Mouse (Mus musculus): ENCODE results near the gene Asz1.

The Asz1 gene

DNA sequence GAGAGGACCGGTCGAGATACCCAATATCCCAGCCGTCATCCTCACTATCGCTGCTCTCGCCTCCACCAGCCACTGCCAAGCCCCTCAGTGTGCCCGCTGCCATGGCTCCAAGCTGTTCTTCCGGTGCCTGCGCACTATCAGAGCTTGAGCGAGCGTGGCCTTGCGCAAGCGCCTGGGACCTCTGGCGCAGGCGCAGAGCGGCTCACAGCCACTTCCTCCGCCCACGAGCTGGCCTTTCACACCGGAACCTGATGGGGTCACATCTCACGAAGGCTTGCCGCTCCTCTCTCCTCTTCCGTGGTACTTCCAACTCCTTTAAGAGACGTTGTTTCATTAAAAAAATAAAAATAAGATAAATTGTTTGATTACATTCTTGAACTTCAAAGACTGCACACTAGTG lies at the start of gene Asz1:
Gene Asz1, minus strand, starts transcription at position 128 of the 400 bp plus-strand sequence.
- DNase-seq (ENCODE audit: low spot score), result no peak

DNA sequence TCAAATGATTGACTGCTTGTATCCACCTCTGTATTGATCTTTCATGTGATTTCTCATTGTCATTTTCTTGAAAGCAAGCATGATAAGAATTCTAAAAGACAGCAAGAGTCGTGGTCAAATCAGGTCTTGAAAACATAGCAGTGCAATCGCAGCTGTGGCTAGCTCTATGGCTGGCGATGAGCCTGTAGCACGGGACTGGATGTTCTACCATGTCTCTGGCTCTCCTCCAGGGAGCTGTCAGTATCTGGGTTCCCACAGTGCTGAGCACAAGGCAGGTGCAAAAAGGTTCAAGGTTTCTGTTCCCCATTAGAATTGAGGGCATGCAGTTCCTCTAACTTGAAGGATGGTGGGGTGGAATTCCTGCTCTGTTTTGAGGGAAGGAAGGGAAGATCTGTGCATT lies 44.2 kb upstream of the Asz1 start:
- DNase-seq (ENCODE audit: low spot score), result no peak

- no peak for DNase-seq (ENCODE audit: low spot score)
Observed at GRCm38 (mm10) chr6:18135246-18135645, 26.4 kb upstream of the Asz1 start.

DNA sequence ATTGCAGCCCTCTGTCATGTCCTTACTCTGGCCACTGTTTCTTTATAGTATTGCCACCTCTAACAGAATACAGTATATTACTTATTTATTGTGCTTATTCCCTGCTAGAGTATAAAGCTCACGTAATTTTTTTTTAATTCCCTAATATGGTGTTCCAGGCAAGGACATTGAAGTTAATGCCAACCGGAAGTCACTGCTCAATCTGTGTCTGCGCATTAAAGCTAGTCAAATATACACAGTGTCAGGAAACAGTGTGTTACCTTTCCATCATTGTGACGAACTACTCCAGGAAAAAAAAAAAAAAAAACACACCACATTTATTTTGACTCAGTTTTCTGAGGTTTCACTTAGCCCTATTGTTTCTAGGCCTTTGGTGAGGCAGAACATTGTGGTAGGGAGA lies 19.2 kb upstream of the Asz1 start:
- DNase-seq (ENCODE audit: low spot score), result no peak

- no peak for DNase-seq (ENCODE audit: low spot score)
Observed at GRCm38 (mm10) chr6:18127206-18127983, 18.5 kb upstream of the Asz1 start.

DNA sequence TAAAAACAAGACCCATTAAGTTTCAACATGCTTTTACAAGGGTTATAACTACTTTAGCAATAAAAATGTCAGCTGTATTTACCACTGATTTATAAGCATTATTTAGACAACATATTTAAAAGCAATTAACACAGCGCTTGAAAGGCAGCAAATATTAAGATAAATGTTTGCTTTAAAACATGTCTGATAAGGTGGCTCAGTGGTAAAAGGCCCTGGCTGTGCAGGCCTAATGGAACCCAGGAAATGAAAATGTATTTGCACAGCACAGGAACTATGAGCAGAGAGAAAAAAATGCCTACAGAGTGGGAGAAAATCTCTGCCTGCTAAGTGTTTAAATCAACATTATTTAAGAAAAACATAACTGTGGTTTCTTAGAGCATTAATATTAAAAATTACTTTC lies 12.0 kb downstream of the Asz1 start:
- DNase-seq (ENCODE audit: low spot score), result no peak

DNA sequence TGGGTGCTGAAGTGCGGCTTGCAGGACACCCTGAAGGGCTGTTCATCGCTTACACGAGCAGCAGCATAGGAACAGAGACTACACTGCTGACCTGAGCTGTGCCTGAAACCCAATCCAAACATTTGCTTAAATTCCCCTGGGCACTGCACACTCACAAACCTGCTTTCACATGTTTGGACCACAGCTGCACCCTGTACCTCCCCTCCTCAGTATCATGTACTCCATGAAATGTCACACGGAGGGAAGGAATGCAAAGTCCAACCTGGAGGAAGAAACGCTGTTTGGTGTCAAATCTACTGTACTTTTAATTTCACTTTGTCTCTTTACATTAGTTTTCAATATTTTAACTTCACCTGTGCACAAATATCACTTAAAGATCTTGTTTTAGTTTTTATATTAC lies 19.8 kb downstream of the Asz1 start:
- DNase-seq (ENCODE audit: low spot score), result no peak

- no peak for DNase-seq (ENCODE audit: low spot score)
Observed at GRCm38 (mm10) chr6:18087160-18087804, 21.6 kb downstream of the Asz1 start.

DNA sequence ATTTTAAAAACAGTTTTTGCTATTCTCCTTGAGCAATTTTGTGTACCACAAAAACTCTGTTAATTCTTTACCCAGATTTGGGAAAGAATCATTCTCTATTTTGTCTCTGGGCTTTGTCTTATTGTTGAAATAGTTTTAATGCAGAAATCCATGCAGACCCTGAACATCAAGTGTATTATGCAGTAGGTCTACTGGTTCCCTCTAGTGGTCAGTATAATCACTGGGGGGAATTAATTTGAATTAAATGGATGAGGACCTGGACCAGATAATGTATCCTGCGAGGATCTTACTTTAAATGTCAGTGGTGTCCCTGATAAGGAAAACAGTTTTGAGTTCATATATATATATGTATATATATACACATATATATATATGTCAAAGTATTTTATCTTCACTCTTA lies 30.2 kb downstream of the Asz1 start:
- DNase-seq (ENCODE audit: low spot score), result no peak

- DNase-seq (ENCODE audit: low spot score), result no peak
Observed at GRCm38 (mm10) chr6:18076986-18077385, 31.9 kb downstream of the Asz1 start.

GRCm38 (mm10) chr6:18076577-18076976 lies 32.3 kb downstream of the Asz1 start:
- DNase-seq (ENCODE audit: low spot score), result no peak

GRCm38 (mm10) chr6:18057899-18058298 lies 51.0 kb downstream of the Asz1 start:
- no peak for DNase-seq (ENCODE audit: low spot score)

- no peak for DNase-seq (ENCODE audit: low spot score)
Observed at GRCm38 (mm10) chr6:18051702-18052101, 57.2 kb downstream of the Asz1 start.

DNA sequence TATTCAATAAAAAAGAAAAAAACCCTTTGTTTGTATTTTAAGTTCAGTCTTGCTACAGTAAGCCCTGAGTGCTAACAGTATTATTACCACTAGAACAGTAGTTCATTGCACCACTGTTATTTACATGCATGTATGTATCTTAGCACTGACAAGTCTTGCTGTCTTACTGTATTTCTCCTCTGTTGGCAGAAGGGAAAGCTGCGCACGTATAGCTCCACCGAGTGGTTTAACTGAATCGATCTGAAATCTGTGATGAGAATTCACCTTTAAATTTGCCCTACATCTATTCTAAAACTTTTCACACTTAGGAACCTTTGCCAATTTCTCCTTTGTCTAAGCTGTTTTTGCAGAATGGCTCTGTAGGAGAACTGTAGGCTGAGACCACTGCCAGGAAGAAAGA lies 64.6 kb downstream of the Asz1 start:
- DNase-seq (ENCODE audit: low spot score), result no peak

GRCm38 (mm10) chr6:18043172-18043571 lies 65.7 kb downstream of the Asz1 start:
- DNase-seq (ENCODE audit: low spot score), result no peak

- no peak for DNase-seq (ENCODE audit: low spot score)
Observed at GRCm38 (mm10) chr6:18032271-18032670, 76.6 kb downstream of the Asz1 start.

GRCm38 (mm10) chr6:18031509-18032010 lies 77.3 kb downstream of the Asz1 start:
- DNase-seq (ENCODE audit: low spot score), result peak; percentile 15

- no peak for DNase-seq (ENCODE audit: low spot score)
Observed at GRCm38 (mm10) chr6:18030868-18031508, 77.9 kb downstream of the Asz1 start.

DNA sequence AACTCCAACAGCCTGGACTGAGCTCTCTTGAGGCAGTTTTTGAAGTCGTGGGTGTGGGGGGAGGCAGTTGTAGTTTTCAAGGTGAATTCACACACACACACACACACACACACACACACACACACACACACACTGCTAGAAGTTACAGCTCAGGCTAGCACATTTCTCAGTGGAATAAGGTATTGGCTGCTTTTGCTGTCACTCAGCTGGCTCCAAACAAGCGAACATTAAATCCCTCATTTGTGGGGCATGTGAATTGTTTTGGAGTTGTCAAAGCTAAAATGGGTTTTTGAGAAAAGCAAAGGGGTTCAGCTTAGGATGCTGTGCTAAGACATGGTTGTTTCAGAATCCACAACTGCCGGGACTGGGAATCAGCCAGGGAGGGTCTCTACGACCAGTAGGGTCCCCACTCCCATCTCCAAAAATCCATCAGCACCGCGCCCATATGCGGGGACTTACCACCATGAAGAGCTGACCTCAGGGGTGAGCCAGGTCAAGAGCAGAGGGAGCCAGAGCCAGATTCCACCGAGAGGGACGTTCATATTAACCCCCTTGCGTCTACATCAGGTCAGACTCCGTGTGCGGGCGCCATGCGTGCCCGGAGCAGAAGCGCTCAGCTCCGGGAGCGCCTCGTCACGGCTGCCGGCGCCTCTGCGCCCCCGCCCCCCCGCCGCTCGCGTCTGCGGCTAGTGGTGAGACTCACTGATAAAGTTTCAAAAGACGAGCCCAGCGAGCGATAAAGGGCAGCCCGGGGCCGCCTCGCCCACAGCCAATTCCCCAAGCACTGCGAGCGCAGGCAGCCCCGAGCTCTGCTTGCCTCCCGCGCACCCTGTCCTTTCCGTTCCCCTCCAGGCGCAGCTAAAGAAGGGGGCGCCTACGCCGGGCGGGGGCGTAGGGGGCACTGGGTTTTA lies 78.9 kb downstream of the Asz1 start, which contains the start of gene Wnt2:
Gene Wnt2, minus strand, starts transcription at position 840 of the 911 bp plus-strand sequence.
- no peak for DNase-seq (ENCODE audit: low spot score)

DNA sequence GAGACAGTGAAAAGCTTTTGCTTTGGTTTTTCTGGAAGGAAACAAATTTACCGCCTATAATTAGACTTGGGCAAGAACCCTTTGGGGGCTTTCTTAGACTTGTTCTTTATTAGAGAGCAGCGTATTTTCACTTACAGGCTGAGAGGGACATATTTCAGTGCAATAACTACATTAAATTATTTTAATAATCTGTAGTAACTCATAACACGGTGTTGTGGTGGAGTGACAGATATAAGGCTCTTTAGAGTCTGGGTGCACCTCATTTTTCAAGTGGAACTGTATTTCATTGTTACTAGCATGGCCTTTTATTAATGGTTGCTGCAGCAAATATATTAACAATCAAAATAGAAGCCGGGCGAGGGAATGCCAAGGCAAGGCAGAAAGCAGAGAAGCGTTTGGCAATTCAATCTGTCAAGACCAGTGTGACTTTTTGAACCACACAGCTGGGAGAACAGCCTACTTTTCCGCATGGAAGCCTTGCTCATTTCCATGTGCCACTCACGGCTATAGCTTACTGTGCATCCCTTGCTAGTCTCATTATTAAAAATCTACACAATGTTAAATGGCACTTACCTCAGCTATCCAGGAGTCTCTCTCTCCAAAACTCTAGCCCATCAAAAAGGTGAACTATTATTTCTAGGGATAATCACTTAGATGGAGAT lies 84.6 kb downstream of the Asz1 start:
- DNase-seq (ENCODE audit: low spot score), result no peak

GRCm38 (mm10) chr6:18013346-18013745 lies 95.5 kb downstream of the Asz1 start:
- DNase-seq (ENCODE audit: low spot score), result no peak
